Mouse (Mus musculus): ENCODE data around the gene Chmp2a.
"Not testable (repeated sequence)": the region's sequence is repeated elsewhere in the genome, so short reads cannot be mapped to it uniquely, and the experiment has no call there.

The Chmp2a gene

DNA sequence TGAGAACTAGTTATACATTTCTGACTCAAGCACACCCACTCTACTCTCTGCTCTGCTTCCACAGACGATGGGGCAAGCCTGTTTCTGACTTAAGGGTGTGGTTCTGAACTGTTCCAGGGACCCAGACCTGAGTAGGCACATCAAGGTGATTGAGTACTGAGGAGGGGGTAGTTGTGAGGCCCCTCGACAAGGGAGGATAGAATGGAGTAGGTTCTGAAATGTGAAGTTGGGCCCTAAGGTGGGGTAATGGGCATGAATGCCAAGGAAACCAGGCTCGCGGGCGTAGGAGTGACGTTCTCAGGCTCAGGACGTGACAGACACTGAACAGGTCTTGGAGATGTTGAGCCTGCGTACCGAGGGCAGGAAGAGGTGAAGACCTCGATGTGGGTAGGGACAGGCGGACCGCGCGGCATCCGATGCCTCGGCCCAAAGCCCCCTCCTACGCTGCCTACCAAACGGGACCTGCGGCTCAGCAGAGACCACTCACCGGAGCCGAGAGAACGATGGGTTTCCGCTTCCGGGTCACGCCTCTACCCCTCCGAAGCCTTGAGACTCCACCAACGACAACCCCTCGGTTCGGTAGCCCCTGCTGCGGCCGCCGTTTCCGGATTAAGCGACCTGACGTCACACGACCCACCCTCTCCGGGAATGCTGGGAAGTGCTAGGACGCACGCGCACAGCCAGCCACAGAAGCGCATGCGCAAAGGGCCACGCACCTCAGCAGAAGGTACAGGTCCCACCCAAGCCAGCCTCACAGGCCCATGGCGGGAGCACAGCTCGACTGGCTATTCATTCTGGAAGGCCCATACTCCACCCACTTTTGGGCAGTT lies at the start of gene Chmp2a:
Gene Chmp2a (minus strand): TSS at position 660 of the 830 bp plus-strand sequence.
- peak; percentile 98 to 99 for DNase-seq (ENCODE audit: low spot score in 2 of 2)

DNA sequence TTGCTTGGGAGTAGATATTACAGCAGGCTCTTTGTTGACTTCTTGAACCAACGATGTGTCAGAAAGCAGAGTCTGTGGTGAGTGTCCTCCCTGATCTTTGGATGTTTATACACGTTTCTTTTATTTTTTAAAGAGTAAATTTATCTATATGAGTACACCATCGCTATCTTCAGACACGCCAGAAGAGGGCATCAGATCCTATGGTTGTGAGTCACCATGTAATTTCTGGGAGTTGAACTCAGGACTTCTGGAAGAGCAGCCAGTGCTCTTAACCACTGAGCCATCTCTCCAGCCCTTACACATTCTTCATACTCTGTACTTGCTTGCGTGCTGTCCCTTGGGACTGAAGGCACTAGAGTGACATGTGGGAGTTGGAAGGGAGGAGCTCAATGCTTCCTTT lies 37.7 kb upstream of the Chmp2a start:
- no peak for DNase-seq (ENCODE audit: low spot score in 2 of 2)

DNA sequence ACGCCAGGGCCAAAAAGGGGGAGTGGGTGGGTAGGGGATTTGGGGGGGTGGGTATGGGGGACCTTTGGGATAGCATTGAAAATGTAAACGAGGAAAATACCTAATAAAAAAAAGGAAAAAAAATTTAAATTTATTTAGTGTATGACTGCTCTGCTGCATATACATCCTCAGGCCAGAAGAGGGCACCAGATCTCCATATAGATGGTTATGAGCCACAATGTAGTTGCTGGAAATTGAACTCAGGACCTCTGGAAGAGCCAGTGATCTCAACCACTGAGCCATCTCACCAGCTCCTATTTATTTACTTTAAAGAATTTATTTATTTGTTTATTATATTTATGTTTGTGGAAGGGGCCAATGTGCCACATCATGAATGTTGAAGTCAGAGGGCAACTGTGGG lies 28.8 kb upstream of the Chmp2a start:
- DNase-seq (ENCODE audit: low spot score in 2 of 2) = not testable (repeated sequence)

DNA sequence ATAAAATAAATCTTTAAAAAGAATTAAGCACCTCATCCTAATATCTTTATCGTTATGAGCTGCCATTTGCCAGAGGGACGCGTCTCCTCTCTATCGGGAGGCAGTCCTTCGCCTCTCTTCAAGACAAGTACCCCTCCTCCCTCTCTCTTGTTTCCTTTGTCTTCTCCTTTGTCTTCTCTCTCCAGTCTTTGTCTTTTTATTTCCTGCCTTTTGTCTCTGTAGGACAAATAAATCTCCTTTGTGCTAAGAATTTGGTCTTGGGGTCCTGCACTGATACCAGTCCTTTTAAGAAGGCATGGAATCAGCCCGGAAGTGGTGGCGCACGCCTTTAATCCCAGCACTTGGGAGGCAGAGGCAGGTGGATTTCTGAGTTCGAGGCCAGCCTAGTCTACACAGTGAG lies 24.9 kb upstream of the Chmp2a start:
- no peak for DNase-seq (ENCODE audit: low spot score in 2 of 2)

DNA sequence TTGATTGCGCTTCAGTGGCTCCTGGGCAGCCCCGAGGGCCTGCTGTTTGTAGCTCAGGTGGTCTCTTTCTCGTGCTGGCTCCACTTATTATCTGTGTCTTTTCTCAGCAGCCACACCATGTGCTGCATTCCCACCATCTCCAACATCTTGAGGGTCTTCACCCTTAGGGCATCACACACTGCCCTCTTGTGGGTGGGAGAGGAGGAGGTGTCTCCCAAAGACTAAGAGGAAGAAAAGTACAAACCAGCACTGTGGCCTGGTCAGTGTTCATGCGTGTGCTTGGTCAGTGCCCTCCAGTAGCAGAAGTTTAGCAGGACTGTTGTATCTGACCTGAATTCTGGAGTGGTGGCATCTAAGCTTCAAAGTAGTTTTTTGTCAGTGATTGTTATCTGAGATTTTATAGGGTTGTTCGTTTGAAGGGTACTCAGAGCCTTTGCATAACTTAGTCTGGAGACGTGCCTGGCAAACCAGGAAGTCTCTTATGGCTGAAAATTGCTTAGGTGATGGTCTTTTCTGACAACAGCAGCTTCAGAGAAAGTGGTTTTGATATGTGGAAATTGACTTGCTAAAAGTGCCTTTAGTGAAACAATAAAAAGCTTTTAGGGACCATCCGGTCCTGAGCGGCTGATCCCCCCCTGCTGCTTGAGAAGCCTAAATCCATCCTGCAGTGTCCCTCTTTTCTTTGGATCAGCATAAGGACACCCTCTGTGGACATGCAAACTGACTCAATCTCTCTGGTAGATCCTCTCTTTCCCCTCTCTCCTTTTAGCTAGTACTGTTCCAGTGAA lies 22.5 kb upstream of the Chmp2a start:
- peak in 1 of 2 experiments; percentile 22 for DNase-seq (ENCODE audit: low spot score in 2 of 2)

DNA sequence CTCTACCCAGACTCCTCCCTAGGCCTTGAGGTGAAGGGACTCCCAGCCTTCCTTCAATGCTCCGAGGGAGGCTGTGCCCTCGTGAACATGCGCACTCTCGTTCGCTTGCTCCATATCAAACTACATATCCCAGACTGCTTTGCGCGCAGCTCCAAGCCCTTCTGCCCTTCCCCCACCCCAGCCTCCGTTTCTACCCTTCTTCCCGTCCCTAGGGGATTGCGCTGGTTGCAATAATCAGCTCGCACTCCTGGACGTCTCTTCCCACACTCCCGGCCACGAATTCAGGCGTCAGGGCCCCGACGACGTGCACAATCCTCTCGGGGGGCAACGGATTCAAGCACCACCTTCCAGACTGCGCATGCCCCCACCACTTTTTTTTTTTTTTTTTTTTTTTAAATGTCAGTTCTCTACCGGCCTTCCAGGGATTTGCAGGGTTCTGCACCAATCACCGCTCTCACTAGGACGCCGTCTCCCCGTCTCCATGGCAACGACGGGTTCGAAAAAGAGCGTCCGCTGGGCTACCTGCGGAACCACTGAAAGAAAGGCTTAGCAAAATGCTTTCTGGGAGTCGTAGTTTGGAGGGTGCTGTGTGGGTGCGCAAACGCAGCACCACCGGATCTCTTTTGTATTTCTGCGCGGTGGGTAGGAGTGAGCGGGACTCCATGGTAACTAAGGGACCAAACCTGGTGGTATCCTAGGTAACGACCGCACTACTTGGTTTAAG lies 19.8 kb upstream of the Chmp2a start, which contains the start of gene Mzf1:
Gene Mzf1 (minus strand): TSS at position 478 of the 724 bp plus-strand sequence.
- peak; percentile 99 for DNase-seq (ENCODE audit: low spot score in 2 of 2)

DNA sequence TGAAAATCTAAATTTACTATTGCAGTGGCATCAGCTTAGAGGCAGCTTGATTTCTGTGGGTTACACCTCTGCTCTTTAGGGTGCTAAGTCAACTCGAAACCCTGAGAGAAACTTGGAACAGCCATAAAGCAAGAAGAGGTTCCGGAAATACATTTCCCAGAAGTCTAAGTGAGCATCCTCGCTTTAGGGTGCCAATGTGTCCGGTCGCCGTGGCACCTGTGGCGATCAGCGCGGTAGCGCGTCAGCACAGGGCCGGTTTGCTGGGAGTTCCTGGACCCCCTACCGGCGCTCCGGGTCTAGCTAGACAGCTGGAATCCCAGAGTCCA lies 19.3 kb upstream of the Chmp2a start:
- DNase-seq (ENCODE audit: low spot score in 2 of 2) = no peak

DNA sequence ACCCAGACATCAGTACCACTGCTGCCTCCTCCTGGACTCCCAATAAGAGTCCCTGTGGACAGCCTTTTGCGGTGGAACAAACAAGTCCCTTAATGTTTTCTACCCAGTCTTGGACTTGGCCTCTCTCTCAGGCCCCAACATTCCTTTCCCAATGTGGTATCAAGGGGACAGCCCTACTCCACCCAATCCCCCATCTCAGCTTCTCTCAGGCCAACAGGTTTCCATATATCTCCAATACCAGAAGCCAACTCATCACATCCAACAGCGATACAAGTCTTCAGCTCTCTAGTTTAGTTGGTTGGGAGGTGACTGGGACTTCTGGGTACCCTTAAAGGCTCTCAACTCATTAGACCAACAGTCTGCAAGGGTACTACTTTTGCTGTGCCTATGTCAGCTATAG lies 18.9 kb upstream of the Chmp2a start:
- DNase-seq (ENCODE audit: low spot score in 2 of 2) = peak in 1 of 2 experiments; percentile 22

DNA sequence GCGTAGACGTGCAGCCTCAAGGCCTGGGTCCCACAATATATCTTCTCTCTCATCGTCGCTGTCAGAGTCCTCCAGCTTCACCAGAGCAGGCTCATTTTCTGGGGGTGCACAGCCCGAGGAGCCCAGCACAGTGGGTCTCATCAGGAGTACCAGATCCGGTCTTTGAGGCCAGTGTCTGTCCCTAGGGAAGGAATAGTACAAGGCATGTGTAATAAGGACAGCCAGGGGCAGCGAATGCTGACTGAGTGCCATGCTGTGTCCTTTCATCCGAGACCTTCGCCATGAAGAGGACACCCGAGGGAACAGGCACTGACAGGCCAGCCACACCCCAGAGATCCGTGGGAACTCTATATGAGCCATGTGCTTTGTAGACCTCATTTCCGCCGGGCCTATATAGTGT lies 18.4 kb upstream of the Chmp2a start:
- peak in 1 of 2 experiments; percentile 33 for DNase-seq (ENCODE audit: low spot score in 2 of 2)

DNA sequence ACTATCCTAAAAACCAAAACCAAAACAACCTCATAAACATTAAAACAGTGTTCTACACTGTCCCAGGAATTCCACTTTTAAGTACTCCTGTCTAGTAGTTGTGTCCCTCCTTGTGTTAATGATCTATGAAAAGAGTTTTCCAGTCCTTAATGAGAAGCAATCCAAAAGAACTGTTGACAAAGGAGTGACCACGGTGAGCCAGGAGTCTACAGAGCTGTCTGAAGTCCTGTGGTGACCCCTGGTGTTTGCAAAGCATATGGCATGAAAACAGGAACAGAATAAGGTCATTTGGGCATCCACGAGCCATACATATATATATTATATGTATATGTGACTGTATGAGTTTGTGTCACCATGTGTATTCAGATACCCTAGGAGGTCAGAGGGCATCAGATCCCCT lies 11.5 kb upstream of the Chmp2a start:
- DNase-seq (ENCODE audit: low spot score in 2 of 2) = peak in 1 of 2 experiments; percentile 56

DNA sequence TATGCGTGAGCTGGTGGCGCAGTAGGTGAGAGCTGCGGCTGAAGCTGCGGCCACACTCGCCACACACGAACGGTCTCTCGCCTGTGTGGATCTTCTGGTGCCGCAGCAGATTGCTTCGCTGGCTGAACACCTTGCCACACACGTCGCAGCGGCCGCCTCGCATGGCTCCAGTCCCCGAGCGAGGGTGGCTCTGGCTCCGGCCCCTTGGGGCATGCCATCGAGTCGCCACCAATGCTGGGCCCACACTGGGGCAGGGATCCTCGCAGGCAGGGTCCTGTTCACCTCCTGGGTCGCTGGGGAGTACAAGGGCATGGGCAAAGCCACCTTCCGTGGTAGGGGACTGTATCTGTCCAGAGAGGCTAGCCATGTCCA lies 9.6 kb upstream of the Chmp2a start:
- no peak for DNase-seq (ENCODE audit: low spot score in 2 of 2)

DNA sequence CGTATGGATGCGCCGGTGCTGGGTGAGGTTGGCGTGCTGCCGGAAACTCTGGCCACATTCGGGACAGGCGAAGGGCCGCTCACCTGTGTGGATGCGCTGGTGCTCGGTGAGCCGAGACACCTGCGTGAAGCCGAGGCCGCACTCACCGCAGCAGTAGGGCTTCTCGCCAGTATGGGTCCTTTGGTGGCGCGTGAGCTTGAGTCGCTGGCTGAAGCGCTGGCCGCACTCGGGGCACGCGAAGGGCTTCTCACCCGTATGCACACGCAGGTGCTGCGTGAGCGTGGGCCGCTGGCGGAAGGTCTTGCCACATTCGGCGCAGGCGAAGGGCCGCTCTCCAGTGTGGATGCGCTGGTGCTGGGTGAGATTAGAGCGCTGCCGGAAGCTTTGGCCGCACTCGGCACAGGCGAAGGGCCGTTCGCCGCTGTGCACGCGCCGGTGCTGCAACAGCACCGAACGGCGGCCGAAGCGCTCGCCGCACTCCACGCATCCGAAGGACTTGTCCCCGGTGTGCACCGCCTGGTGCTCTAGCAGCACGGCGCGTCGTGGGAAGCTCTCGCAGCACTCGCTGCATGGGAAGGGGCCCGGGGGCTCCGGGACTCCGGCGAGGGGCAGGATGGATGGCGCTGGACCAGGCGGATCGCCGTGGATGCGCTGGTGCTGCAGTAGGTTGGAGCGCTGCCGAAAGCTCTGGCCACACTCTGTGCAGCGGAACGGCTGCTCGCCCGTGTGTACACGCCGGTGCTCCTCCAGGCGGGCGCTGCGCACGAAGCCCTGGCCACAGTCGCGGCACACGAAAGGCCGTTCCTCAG lies 9.0 kb upstream of the Chmp2a start:
- peak; percentile 73 to 74 for DNase-seq (ENCODE audit: low spot score in 2 of 2)

DNA sequence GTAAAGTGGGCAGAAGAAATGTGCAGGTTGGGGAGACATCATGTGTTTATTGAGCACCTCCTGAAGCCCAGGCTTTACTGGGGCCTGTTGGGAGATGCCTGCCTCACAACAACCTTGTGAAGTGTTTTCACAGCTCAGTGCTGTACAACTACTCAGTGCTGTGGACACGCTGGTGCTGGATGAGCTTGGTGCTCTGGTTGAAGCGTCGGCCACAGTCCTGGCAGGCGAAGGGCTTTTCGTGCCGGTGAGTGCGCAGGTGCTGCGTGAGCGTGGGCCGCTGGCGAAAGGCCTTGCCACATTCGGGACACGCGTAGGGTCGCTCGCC lies 8.5 kb upstream of the Chmp2a start:
- DNase-seq (ENCODE audit: low spot score in 2 of 2) = no peak

DNA sequence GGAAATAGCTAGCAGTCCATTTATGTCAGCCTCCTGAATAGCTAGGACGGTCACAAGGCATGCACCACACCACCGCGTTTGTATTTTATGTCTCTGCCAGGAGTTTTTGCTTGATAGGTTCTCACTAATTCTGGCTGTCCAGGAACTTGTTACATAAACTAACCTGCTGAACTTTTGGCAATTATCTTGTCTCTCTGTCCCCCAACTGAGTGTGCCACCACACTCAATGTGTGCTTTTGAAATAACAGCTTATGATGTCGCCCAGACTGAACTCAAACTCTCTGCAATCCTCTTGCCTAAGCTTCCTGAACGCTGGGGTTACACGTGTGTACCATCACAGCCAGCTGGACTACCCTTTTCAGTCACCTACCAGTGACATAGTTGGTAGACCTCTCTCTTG lies 7.9 kb upstream of the Chmp2a start:
- DNase-seq (ENCODE audit: low spot score in 2 of 2) = peak in 1 of 2 experiments; percentile 27

DNA sequence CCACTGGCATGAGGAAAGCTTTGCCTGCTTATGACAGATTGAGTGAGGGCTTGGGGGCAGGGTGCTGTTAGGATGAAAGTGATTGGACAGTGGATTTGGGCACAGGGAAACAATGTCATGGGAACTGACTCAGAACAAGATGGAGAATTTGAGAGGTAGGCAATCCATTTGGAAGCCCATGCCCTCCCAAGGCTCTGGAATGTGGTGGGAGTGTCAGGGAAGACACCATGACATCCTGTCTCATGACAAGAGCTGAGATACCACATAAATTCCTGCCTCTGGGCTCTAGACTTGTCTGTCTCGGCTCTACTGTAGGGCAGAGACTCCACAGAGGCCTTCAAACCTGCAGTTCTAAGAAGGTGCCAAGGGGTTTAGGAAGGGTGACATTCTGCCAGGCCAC lies 6.6 kb upstream of the Chmp2a start:
- peak in 1 of 2 experiments; percentile 27 for DNase-seq (ENCODE audit: low spot score in 2 of 2)

DNA sequence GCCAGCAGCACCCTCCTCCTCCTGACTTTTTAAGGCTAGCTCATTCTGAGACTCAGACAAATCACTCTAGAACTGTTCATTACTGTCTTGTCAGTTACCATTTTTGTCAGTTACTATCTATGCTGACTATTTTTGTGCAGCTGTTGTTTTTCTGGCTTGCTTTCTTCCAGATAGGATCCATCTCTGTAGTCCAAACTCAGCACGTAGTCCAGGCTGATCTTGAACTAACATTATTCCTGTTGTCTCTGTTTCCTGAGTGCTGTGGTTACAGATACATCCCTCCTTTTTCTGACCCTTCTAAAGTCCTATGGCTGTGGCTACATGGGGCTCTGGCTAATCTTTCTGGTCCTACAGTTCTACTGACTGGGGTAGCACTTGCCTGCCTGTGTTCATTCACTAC lies 4.6 kb upstream of the Chmp2a start:
- no peak for DNase-seq (ENCODE audit: low spot score in 2 of 2)

DNA sequence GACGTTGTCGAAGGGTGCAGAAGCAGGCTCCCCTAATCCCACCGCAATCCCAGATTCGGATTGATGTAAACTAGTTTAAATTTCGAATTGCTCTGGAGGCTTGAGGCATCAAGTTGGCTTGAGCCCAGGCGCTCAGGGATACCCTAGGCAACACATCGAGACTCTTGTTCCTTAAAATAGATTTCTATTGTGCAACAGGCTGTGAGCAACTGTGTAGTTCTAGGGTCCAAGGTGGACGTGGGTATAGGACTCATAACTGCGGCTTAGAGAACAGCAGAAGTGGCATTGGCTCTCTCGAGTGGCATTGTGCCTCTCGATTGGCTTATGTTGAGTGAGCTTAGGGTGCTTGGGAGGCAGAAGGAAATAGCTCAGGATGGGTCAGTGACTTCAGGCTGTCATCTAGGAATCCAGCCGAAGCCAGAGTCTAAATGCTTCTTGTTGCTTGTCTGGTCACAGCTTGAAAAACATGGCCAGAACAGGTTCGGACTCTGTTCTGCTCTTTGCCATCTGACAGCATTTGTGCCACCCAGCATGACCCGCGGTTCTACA lies 4.1 kb upstream of the Chmp2a start:
- DNase-seq (ENCODE audit: low spot score in 2 of 2) = no peak

DNA sequence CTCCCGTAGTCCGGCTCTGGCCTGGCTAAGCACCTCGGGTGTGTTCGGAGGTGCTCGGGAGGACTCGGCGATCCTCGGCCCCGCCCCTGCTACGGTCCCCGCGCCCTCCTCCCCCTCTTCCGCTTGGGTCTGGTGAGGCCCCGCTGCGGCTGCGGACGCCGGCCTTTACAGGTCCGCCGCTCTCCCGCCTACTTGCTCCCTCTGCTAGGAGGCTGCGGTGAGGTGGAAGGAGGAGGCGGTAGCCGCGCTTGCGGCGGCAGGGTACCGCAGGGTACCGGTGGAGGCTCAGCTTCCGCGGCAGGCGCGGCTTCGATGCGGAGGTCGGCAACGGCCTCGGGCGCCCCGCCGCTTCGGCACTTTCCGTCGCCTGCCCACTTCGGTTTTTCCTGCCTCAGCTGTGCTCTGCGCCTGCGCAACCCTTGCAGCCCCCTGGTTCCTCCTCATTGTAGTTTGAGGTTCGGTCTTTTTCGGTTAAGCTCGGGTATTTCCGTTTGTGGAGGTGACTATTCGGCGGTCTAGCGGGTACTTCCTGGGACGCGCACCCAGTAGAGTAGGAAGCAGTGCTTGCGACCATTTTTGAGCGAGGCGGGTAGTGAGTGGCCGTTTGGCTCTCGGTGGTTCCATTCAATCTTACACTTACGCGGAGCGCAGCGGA lies 3.4 kb upstream of the Chmp2a start, which contains the start of gene Ube2m:
Gene Ube2m (minus strand): TSS at position 375 of the 655 bp plus-strand sequence.
- DNase-seq (ENCODE audit: low spot score in 2 of 2) = peak; percentile 99 to 100

DNA sequence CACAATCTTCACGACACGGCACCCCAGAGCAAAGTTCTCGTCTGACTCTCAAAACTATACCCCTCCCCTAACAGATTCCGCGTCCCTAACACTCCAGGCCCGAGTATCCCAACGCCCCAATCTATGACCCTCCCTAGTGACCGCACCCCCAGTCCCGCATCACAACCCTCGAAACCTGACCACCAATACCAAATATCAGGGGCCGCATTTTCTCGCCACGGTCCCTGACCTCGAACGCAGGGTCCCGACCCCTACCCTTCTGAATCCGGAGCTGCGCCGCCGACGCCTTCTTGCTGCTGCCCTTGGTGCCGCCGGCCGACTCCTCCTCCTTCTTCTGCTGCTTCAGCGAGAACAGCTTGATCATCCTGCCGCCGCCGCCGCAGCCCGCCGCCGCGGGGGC lies 2.8 kb upstream of the Chmp2a start:
- DNase-seq (ENCODE audit: low spot score in 2 of 2) = peak; percentile 76 to 81

DNA sequence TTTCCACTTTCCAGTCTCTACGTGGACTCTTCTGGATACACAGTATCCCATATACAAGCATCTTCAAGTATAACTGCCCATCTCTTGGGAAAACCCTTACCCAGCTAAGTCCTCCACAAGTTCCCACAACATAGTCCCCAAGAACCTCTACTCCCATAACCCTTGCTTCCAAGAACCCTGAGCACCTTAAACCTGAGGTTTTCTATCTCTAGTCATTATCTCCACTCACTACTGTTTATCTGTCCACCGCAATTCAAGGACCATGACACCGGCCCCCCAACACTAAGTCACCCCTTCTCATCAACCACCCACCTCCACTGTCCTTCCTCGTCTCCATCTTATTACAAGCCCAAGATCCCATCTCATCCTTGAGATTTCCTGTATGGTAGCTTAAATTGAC lies 2.2 kb upstream of the Chmp2a start:
- DNase-seq (ENCODE audit: low spot score in 2 of 2) = peak in 1 of 2 experiments; percentile 26
